Mouse (Mus musculus) bone marrow macrophage, adult 2 months (primary cell): ENCODE results near the gene Cbfb.

Source experiments
- CTCF ChIP-seq: IDR thresholded peaks from 2 replicates; pipeline ENCODE4 v1.5.1; 2012; ENCODE audit warnings: low read depth, mild to moderate bottlenecking, low read length, moderate library complexity
- POLR2A ChIP-seq: IDR thresholded peaks from 2 replicates; pipeline ENCODE4 v1.6.1; 2012; ENCODE audit warnings: mild to moderate bottlenecking, low read depth, low read length, borderline replicate concordance

DNA sequence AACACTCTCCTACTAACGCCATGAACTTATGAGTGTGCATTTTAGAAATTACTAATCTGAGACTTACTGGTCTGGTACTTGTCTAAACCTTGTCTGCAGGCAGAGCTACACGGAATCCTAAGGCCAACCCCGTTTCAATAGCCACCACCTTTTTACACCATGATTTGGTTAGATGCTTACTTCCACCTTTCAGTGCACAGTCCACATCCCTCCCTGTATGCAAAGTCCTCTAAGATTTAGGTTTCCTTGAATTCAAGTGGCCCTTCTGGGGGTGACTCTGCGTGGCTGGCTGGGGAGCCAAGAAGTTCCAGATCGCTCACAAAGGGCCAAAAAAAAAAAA, 463 bp upstream of the Cbfb start:
- TF ChIP-seq CTCF: no peak
- no peak for TF ChIP-seq POLR2A
